Mouse (Mus musculus) ovary, adult 18-20 months (tissue): ENCODE measurements around the gene Ahdc1.

ENCODE experiments used
- DNase-seq: peaks from one replicate; pipeline ENCODE4 v3.0.0; 2022; ENCODE audit warnings: low spot score, mixed read lengths

Gene Ahdc1

DNA sequence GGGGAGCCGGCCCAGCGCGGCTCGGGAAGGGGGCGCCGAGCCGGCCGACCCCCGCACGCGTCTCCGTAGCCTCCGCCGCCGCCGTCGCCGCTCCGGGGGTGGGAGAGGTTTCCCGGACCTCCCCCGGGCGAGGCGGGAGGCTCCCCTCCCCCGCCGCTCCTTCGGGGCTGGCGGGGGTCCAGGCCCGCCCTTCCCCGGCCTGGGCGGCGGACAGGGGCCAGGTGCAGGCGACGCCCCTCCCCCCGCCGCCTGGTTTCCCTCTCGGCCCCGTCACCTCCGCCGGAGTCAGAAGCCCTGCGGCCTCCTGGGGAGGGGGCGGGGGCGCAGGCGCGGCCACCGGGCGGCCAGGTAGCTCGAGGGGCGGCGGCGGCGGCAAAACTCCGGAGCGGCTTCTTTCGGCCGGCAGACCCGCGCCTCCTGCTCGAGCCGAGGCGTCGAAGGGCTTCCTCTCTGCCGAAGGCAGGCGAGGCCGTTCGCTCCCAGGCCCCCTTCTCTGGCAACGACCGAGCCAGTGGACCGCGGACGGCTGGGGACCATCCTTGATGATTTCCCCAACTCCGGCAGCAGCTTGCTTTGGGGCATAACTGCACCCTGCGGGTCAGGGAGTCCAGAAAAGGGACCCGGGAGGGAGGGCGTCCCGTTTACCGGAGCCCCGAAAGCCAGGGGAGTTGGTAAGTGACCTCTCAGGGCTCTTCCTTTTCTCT, 28.2 kb downstream of the Ahdc1 start:
- DNase-seq, result no peak

DNA sequence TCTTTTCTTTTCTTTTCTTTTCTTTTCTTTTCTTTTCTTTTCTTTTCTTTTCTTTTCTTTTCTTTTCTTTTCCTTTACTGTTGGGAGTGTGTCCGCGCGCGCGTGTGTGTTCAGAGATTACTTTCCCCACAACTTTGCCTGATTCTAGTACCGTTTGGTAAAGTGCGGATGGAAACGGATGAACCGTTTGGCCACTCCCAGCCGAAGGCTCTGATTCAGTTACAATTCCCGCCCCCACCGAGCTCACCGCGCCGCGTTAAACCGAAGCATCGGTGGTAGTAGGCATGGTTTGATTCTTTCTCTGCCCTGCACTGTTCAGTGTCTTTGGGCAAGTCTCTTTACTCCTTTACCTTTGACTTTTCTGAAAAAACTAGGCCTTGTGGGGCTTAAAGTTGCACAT, 28.8 kb downstream of the Ahdc1 start:
- DNase-seq, result no peak

- no peak for DNase-seq
Measured at GRCm38 (mm10) chr4:133040241-133040904, 29.3 kb downstream of the Ahdc1 start.

DNA sequence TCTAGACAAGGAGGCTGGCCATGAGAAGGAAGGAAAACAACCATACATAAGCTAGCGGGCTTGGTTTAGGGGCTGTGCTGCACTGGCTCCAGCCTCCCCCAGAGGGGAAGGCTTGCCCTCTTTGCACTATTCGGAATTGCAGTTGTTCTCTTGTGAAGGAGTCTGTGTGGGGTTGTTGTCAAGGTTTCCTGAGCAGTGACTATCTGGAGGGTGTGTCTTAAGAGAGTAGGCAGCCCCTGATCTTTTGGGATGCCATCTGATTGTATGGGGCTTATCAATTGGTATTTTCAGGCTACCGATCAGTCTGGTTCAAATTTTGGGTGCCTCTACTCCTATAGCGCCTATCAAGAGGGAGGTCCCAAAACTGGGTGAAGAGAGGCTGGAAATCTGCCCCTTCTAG, 31.2 kb downstream of the Ahdc1 start:
- no peak for DNase-seq

DNA sequence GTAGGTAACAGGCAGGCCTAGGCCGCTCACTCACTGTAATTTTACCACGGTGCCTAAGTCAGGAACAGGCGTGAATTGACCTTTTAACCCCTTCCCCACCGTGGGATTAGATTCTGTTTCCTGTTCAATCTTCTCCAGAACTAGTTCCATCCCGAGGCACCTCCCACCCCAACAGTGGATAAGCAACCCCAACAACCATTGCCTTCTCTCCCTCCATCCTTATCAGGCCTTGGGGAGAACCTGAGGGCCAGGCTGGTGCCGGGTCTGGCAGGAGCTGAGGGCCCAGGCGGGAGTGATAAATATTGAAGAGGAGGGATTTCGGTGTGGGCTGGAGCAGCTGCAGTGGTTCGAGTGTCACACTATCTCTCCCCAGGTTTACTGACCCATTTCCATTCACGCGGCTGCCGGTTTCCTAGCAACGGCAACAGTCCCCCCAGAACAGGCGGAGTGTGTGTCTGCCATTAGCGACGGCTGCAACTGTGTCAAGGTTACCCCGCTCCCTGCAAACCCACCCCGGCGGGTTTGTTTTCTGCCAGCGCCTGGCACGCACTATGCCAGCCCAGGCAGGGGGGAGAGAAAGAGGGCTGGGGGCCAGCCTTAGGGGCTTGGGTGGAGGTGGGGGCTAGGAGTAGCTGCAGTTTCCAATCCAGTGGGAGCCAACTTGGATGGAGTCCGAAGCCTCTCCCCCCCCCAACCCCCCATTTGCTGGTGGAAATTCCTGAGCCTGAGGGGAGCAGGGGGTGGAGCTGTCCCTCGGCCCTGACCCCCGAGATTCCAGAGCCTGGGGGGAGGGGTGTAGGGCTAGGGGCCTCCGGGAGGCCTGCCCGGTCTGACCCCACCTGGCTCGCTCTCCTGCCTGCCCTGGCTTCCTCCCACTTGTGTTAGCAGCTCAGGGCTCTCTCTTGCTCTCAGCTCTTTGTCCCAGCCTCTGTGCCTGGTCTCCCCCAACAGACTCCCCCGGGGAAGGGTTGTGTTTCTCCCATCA, 31.9 kb downstream of the Ahdc1 start:
- DNase-seq, result peak; percentile 83

DNA sequence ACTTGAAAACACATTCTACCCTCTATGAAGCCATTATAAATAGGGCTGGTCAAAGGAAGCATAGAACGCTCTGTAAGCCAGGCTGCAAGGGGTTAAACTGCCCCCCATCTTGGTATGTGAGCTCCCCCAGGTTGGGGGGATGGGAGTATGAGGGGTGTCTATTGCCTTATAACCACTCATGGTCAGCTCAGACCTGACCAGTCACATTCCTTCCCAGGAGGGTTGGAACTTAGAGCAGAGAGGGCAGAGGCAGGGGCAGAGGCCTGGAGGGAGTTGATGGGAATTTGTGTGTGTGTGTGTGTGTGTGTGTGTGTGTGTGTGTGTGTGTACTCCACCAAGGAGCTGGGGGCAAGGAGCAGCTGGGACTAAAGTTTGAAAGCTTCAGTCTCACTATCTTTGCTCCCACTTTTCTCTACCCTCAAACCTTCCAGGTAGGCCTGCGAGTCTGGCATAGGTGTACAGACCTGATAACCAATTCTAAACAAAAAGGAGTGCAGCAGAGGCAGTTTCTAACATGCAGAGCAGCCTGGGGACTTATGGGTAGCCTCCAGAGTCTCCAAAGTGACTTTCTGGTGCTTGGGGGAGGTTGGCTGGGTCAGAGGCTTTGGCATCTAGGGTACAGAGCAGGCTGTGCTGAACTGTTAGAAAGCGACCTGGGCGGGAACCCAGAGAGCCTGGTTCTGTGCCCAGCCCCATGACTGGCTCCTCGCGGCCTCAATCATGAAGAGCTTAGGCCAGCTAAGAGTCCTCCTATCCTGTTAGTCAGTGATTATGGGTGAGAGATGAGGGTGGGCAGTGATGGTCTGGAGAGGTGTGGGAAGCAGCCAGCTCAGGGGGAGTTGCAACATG, 33.0 kb downstream of the Ahdc1 start:
- no peak for DNase-seq

DNA sequence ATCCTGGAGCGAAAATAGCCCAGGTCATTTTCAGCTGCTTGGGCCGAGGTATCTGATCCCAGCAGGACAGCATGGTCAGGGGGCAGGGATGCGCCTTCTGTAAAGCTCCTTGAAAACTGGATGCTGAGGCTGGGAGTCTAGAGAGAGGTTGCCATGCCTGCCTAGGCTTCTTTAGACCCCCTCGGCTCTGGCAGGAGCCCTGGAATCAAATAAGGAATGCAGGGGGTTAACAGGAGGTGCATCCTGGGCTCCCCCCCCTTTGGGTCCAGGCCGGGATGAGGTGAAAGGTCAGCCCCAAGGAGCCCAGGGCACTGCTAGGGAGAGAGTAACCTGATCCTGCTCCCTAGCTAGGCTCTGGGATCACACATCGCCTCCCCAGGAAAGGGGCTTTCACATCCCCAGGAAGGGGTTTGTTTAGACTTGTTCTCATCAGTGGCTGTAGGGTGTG, 33.6 kb downstream of the Ahdc1 start:
- no peak for DNase-seq

GRCm38 (mm10) chr4:133045771-133046474, 34.9 kb downstream of the Ahdc1 start:
- no peak for DNase-seq

DNA sequence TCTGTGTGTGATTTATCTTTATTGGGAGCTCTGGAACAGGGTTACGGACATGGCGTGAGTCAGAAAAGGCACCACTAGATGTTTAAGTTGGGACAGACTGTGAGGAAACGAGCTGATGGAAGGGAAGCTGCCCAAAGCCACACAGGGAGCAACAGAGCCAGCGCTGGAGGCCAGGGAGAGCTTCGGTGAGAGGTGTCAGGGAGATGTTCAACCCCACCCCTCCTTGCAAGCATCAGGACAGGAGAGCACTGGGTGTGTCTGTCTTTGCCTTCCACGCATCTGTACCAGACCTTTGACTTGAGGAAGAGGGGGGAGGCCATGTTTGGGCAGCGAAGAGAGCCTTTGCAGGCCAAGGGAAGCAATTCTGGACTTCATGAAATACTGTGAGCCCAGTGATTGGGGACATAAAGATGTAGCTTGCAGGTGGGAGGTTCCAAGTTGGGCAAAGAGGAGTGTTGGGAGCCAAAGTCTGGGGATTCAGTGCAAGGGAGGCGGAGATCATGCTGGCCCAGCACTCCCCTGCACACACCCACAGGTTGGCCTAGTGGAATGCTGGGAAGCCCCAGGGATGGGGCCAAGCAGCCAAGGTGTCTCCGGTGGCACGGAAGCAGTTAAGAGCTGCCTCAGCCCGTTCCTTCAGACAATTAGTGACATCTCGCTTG, 35.8 kb downstream of the Ahdc1 start:
- DNase-seq, result no peak

DNA sequence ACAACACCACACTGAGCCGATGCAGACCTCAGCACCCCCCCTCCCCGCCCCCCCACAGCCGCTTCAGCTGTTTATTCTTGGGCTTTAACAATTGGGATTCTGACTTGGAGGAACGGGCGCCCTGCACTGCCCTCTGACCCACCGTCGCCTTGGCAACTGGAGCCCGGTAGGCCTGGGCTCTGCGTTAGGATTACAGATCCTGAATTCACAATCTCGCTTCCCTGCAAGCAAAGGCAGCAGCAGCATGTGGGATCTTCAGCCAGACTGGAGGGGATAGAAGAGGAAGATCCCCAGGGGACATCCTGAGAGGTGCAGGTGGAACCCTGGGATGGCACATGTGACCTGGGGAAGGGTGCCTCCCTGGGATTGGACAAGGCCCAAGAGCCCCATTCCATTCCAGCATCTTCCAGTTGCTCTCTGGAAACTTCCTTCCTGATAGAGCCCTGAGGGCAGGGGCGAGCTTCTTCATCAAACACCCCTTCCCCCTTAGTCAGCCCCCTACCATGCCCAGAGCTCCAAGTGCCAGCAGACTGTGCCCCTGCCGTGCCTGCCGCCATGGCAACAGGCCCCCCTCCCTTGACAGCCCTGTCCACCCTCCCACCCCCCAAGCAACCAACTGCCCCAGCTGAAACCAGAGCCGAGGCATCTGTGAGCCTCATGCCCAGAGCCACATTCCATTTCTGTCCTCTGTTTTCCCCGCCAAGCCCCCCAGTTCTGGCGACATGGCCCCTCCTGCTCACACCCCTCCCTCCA, 36.5 kb downstream of the Ahdc1 start:
- no peak for DNase-seq

DNA sequence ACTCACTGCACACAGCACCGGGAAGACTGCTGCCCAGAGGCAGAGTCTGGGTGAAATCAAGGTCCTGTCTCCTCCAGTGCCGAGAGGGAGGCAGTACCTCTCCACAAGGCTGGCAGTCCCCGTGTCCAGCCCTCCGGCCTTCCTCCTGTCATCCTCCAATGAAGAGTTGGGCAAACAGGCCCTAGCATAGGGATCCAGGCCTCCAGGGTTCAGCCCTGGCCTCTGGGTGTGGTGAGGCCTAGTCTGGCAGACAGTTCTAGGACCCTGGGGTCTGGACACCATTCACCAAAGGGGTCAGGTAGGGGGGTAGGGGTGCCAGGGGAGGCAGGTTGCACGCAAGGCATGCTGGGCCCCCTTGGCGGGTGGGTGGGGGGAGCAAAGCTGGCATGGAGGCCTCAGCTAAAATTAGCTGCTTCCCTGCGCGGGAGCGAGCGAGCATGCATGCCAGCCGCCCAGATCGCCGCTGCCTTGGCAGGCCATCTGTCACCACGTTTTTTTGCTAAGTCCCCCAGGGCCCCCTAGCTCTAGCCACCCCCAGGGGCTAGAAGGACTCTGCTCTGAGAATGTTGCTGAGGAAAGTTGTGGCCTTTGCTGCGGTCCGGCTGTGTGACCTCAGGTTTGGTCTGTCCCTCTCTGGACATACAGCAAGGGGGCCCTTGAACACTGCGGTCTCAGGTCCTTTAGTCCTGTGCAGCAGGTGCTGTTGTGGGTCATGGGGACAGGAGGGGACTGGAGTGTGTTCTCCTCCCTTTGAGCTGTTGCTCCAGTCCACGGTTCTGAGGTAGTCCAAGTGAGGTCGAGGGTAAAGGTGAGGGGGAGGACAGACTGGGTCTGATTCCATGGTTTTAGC, 38.2 kb downstream of the Ahdc1 start:
- DNase-seq, result no peak

DNA sequence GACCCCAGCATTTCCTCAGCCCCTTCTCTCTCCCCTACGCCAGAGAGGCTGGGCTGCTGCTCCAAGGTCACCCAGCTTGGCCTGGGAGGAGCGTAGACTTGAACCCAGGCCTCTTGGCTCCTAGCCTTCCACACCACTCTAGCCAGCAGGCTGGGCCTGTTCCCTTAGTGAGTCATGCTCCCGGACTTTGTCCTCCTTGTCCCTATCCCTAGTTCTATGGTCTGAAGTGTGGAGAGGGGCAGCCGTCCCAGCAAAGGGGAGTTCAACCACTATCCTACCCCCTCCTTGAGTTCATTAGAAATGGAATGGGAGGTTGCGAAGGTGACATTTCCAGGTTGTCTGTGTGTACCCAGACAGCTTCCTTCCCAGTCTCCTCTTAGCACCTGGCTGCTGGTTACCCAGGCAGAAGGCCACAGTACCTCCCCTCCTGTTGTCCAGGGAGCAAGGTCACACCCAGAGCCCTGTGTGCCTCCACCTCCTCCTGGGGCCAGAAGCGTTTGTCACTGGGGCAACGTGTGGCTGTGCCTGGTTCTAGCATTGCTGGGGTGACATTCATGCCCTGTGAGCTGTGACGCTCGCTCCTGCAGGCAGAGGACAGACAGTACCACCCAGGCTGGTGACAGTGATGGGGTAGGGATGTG, 39.3 kb downstream of the Ahdc1 start:
- no peak for DNase-seq

GRCm38 (mm10) chr4:133050837-133051549, 39.9 kb downstream of the Ahdc1 start:
- DNase-seq, result no peak

- DNase-seq, result no peak
Measured at GRCm38 (mm10) chr4:133051550-133051865, 40.4 kb downstream of the Ahdc1 start.

- no peak for DNase-seq
Measured at GRCm38 (mm10) chr4:133052029-133052745, 41.1 kb downstream of the Ahdc1 start.

DNA sequence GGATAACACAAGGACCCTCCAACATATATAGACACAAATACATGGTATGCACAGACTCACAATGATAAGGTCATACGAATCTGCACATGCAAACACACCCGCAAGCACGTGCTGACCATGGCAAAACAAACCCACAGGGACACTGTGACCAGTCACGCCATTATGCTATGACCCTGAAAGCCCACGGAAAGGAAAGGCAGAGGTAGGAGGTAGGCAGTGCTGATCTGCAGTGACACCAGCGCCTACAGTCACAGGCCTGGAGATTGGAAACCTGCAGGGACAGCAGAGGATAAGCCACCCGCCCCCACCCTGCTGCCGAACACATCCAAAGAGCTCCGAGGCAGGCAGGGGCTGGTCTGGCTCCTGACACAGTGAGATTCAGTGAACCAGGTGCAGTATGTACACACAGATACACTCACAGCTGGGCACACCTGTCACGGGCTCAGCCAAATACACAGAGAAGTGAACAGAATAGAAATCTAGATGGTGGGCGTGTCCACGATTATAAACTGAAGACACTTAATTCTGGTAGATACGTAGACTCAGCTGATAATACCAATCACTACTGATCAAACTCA, 42.0 kb downstream of the Ahdc1 start:
- DNase-seq, result no peak

DNA sequence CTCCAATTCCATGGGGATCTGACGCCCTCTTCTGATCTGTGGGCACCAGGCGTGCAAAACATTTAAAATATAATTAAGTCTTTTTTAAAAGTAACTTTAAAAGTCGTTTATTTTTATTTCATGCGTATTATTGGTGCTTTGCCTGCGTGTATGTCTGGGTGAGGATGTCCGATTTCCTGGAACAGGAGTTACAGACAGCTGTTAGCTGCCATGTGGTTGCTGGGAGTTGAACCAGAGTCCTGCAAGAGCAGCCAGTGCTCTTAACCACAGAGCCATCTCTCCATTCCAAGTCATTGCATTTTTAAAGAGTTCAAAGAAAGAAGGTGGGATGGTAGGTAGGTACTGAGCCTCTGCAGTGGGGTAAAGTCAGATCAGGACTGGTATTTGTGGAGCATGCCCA, 43.5 kb downstream of the Ahdc1 start:
- no peak for DNase-seq
